Mouse (Mus musculus) brain, embryonic 14.5 days (tissue): ENCODE results near the gene Ndufa10.

ENCODE experiments used
- CTCF ChIP-seq: fragments of 200-500 bp; IDR thresholded peaks from 2 replicates; pipeline ENCODE4 v1.5.1; 2012; ENCODE audit warnings: inconsistent platforms, mild to moderate bottlenecking, moderate library complexity, borderline replicate concordance; ENCODE audit not compliant: insufficient read depth, insufficient read length; ENCODE audit errors: extremely low read depth
- POLR2A ChIP-seq: fragments of 200-500 bp; IDR thresholded peaks from 2 replicates; pipeline ENCODE4 v1.6.1; 2012; ENCODE audit warnings: mild to moderate bottlenecking, inconsistent platforms, borderline replicate concordance; ENCODE audit not compliant: poor library complexity, insufficient read depth, insufficient read length, severe bottlenecking; ENCODE audit errors: extremely low read depth

GRCm38 (mm10) chr1:92458416-92458815 is 15.2 kb downstream of the Ndufa10 start:
- TF ChIP-seq CTCF (no peak), POLR2A (no peak)
